Mouse (Mus musculus): ENCODE results near the gene Gm10447.
A peak's percentile ranks its signal among the peaks of the same experiment; 100 is the strongest.
"Not testable (repeated sequence)": the region's sequence is repeated elsewhere in the genome, so short reads cannot be mapped to it uniquely, and the experiment has no call there.

Gene Gm10447

DNA sequence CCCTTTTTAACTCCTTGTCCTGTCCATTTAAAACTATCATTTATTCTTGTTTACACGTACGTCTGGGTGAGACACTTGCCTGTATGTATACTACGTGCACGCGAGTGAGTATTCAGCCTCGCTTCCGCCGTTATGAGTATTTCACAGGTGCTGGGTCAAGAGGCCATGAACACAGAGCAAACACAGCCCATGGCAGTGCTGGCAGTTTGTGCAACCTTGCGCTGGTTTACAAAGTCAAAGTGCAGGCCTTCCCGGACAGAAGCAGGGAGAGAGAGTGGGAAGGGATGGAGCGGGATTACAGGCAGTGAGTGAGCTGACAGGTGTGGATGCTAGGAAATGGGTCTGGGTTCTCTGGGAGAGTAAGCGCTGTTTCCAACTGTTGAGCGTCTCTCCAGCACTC is 10.7 kb downstream of the Gm10447 start:
- DNase-seq (ENCODE audit: low spot score in 2 of 2): no peak

DNA sequence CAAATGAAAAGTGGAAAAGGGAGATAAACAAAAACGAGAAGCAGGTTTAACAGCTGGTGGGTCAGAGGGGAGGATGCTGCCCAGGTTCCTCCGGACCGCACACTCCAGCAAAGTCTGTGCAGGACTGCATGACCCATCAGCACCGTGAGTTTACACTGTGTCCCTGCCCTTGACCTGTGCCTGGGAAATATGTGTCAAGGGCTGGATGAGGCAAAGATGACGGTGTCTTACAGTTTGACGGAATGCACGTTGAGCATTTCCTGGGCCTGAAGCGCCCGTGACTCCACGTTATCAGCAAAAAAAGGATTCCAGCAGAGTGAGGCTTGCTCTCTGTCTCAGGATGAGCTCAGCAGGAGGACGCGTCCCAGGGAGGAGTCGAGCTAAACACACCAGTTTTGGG is 11.3 kb downstream of the Gm10447 start:
- DNase-seq (ENCODE audit: low spot score in 2 of 2): no peak

DNA sequence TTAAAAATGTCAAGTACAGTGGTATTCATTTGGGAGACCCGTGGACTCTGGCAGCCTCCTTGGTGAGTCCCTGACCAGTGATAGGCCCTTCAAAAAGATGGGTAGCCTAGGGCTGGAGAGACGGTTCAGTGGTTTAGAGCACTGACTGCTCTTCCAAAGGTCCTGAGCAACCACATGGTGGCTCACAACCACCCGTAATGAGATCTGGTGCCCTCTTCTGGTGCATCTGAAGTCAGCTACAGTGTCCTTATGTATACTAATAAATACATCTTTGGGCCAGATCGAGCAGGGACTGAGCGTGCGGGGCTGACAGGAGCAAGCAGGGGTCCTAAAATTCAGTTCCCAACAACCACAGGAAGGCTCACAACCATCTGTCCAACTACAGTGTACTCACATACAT is 13.0 kb downstream of the Gm10447 start:
- DNase-seq (ENCODE audit: low spot score in 2 of 2): peak in 1 of 2 experiments; percentile 32

DNA sequence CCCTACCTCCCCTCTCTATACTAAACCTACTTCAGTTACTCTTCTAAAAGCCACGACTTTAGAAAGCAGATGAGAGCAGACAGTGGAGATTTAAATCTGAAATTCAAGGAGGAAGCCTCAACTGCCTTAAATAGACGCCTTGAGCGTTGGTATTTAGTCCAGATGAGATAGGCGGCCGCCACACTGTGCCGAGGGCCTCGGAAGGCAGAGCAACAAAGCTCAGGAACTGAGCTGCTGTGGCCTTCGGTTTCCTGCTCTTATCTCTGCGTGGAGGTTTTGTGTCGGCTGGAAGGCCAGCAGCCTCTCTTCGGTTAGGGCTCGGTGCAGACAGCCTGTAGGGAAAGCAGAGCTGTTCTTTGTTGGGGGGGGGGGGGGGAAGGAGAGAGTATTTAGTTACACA is 15.0 kb downstream of the Gm10447 start:
- no peak for DNase-seq (ENCODE audit: low spot score in 2 of 2)

DNA sequence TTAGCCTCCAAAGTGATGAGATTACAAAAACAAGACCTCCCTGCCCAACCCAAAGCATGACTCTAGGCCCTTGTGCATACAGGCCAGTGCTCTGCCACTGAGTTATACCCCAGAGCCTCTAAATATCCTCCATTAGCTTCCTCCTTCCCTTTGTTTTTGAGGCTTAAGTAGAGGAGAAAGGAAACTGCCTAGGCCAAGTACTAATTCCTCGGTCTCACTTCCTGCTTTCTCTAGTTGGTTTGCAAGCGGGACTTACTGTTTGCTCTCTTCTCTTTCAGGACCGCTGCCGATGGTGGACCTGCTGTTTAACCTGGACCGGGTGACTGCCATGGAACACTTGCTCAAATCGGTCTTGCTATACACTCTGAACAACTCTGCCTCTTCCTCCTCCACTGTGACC is 20.6 kb downstream of the Gm10447 start:
- DNase-seq (ENCODE audit: low spot score in 2 of 2): no peak

DNA sequence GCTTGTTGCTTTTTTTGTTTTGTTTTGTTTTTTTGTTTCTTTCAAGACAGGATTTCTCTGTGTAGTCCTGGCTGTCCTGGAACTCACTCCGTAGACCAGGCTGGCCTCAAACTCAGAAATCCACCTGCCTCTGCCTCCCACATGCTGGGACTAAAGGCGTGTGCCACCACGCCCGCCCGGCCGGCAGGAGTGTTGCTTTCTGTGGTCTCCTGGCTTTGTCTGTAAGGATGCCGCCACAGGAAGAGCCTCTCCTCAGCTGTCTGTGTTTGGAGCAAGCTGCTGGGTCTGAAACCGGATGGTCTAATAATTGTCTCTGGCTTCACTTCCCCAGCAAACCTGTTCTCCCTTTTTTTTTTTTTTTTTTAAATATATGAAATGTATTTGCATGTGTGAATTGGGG is 21.4 kb downstream of the Gm10447 start:
- DNase-seq (ENCODE audit: low spot score in 2 of 2): no peak

DNA sequence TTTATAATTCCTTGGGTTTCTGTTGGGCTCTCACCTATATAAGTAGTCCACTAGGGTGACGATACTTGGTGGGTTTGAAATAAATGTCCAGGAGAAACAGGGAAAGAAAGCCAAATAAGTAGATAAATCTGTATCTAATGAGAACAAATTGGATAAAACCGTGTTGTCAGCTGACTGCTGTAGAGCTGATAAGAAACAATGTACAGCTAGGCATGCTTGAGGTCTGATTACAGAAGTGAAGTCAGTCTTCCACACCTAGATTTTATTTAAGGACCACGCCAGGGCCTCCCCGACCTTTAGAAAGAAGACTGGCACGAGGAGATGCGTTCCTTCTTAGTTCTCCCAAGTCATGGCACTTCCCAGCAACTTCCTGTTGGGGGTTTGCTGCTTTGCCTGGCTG is 23.9 kb downstream of the Gm10447 start:
- DNase-seq (ENCODE audit: low spot score in 2 of 2): no peak

DNA sequence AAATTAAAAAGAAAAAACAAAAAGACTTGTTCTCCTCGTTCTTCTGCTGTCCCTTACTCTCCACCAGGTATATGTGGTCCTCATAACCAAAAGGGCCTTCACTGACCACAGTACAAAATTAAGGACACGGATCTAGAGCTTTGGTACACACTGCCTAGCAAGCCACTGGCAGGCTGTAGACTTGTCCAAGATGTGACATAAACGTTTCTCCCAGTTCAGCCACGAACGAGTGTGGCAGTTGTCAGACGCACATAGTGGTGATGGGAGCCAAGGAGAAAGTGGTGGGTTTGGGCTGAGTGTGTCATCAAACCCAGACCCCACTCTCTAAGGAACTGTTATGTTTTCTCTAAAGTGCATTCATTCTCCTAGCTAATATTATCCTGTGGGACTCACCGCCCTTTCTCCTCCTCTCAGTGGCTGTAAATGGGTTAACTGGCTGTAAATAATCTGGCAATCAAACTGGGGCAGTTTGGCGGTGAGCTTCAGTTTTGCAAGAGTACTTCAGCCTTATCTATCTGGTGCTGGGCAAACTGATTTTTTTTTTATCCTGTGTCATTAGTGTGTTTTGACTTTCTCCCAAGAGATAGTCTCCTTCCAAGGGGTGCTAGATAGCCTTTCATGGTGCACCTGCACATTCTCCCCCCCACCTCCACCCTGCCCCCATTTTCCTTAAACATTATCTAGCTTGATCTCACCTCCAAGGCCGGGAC is 25.4 kb downstream of the Gm10447 start:
- no peak for DNase-seq (ENCODE audit: low spot score in 2 of 2)

DNA sequence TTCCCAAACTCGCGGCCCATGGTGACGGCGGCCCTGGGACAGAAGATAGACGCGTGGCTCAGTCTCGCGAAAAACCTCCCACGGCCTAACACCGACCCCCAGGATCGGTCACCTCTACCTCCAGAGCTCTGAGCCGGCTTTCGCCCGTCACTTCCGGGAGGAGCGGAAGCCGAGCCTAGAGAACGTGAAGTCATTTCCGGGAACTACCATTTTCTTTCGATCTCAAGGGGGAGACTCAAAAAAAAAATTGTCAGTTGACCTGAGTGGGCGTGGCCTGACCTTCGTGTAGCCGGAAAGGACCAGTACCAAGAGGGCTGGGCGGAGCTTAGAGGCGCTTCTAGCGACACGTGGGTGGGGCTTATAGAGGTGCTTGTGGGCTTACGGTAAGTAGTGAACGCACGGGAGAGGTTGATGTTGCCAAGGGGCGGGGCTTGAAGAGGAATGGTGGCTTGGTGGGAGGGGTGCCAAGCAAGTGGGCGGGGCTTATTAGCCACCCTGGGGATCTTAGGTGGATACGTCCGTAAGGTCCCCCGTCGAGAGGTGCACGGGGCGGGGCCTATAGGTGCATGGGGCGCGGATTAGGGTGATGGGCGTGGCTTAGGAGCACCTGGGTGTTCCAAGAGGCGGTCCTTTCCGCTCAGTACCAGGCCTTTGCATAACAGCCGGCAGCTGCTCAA is 26.1 kb downstream of the Gm10447 start, which contains the start of the genes Uqcrq and Gdf9:
Gene Uqcrq, minus strand, starts transcription at position 162 of the 677 bp plus-strand sequence.
Gene Gdf9, plus strand, starts transcription at position 354 of the 677 bp plus-strand sequence.
- peak; percentile 99 for DNase-seq (ENCODE audit: low spot score in 2 of 2)

DNA sequence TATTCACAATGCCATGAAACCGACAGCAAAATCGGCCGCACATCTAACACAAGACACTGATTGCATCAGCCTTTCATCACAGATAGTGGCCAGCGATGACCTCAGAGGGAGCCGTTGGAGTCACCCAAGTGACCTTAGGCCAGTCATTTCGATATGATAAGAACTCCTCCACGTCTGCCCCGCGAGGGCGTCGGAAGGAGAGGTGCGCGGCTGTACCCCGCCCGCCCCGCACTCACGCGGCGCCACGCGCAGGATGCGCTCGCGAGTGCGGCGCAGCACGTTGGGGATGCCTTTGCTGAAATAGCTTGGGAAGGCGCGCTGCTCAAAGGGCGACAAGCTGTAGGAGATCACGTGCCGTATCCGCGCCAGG is 26.6 kb downstream of the Gm10447 start:
- no peak for DNase-seq (ENCODE audit: low spot score in 2 of 2)

DNA sequence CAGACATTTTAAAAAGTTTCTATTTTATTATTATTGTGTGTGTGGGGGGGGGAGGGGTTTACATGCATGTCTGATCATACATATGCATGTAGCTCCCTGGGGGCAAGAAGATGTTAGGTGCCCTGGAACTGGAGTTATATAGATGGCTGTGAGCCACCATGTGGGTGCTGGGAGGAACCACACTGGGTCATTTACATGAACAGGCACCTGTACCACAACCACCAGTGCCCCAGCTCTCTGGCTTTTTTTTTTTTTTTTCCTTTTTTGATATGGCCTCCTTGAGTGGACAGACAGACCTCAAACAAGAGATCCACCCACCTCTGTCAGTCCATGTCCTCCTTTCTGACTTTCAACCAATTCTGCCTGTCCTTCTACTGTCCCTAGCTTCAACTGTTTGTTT is 27.7 kb downstream of the Gm10447 start:
- no peak for DNase-seq (ENCODE audit: low spot score in 2 of 2)

DNA sequence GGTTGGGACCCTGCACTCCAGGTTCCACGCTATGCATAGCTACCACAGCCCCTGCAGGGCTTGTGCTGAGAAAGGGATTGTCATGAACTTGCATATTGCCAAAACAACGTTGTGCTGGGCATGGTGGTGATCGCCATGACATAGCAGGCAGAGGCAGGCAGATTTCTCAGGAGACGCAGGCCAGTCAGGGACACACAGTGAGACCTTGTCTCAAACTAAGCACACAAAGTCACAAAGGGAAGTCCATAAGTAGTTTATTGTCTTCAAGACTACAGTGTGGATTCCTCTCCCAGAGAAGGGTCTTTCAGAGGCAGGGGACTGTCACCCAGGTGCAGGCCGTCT is 28.2 kb downstream of the Gm10447 start:
- DNase-seq (ENCODE audit: low spot score in 2 of 2): no peak

DNA sequence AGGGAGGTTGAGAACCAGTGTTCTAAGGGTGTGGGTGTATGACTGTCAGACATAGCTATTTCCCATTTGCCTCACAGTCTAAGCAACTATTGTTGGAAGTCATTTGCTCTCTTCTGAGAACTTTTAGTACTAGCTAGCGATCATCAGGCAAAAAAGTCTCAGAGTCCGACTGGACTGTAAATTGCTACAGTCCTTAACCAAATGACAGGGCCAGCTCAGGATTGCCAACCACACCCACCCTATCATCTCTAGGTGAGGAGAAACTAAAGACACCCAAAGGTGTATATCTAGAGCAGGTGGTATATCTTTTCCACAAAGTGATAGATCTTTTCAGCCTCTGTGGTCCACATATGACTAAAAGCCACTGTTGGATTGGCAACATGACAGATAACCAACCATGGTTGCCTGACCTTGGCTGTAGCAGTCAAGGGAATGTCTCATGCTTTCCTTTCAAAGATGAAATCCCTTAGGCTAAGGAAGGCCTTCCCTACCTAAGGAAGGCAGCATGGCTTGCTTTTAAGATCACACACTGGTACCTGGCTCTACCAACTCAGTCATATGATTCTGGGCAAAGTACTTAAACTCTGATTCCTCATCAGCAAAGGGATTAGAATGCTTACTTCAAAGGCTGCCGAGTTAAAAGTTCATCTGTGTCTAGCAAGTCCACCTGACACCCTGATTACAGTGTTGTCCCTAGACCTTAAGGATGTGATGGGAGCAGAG is 28.8 kb downstream of the Gm10447 start:
- DNase-seq (ENCODE audit: low spot score in 2 of 2): no peak

DNA sequence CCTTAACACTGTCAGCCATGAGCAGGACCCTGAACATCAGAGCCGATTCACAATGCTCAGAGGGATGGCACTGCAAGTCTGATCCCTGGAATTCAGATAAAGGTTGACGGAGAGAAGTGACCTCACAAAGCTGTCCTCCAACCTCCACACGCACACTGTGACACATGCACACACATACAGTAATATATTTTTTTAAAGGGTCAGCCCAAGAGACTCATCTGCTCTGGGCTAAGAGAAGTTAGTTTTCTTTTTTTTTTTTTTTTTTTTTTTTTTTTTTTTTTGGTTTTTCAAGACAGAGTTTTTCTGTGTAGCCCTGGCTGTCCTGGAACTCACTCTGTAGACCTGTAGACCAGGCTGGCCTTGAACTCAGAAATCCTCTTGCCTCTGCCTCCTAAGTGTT is 30.0 kb downstream of the Gm10447 start:
- DNase-seq (ENCODE audit: low spot score in 2 of 2): not testable (repeated sequence)

DNA sequence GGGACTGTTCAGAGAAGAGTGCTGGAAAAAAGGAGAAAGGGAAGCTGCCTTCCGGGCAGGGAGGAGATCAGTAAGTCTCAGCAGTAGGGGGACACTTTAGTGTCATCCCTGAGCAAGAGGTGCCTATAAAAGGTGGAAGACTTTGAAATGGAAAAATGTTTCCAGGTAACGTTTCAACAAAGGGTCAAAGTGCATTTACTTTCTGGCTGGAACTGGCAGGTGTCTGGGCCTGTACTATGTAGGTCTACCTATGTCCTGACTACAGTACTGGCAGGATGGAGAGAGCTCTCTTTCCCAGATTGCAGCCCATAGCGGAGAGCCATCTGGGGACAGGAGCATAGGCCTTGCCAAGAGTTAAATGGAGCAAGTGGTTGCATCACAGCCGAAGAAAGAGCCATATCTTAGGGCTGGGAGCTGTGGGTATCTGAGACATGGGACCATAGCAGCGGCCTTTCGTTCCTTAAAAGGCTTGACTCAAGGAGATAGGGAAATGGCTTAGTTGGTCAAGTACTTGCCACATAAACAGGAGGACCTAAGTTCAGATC is 31.1 kb downstream of the Gm10447 start:
- no peak for DNase-seq (ENCODE audit: low spot score in 2 of 2)

DNA sequence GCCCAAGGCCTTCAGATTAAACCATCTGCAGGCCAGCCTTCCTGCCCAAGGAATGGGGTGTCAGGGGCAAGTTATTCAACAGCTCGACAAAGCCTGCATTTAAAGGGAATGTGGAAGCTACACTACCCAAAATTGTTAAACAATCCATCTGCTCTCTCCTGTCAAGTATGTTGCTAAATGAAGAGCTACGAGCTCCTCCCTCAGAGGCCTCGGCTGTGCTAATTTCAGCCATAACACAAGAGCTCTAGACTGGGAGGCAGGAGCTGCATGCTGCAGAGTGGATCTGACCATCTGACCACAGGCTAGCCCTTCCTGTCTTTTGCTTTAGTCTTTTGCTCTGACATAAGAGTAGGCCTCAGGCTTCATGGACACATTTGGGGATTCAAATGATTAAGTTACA is 31.7 kb downstream of the Gm10447 start:
- peak in 1 of 2 experiments; percentile 46 for DNase-seq (ENCODE audit: low spot score in 2 of 2)

DNA sequence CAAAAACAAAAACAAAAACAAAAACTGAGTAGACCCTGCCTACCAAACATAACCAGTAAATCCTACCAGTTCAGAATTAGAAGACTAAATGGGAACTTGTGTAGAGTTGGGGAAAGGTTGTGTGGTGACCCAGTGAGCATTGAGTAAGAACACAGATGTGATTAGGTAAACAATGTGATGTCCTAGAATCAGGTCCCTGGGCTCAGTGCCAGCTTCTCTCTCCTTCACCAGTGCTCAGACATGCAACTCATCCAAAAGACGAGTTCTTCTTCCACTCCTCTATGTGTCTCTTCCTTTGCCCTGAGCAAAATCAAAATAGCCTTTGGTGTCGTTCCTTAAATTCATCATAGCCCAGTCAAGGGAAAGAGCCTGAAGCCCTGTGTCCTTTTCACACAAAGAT is 32.1 kb downstream of the Gm10447 start:
- DNase-seq (ENCODE audit: low spot score in 2 of 2): peak in 1 of 2 experiments; percentile 34

DNA sequence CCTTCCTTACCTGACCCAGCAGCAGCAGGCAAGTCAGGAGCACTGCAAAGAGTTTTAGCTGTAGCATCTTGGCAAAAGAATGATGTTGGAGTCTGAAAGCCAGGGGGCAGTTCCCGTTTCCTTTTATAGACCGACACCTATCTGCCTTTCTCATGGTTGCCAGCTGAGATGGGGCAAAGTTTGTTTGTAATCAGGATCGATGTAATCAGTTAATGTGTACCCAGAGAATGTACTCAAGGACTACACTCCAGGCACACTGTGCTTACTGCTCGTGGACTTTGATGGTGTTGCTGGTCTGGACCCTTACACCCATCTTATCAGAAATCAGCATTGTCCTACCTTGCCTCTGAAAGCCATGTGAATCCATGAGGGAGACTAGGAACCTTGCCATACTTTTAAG is 33.9 kb downstream of the Gm10447 start, which contains the start of gene Leap2:
Gene Leap2, minus strand, starts transcription at position 135 of the 400 bp plus-strand sequence.
- DNase-seq (ENCODE audit: low spot score in 2 of 2): no peak

DNA sequence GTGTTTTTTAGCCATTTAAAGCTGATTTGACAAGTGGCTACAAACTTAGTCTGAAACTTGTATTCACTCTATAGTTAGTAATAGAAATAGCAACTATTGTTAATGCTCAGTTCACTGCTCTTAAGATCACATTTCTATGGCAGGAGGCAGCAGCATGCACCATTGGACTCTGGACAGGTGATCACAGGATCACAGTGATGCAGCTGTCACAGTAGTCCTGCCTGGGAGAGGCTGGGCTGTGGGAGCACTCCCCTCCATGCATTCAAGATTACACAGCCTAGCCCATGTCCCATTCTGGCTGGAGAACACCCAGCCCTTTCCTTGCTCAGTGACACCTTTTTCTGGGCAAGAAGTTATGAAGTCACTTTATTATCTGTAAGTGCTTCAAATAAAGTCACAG is 38.9 kb downstream of the Gm10447 start:
- DNase-seq (ENCODE audit: low spot score in 2 of 2): no peak

DNA sequence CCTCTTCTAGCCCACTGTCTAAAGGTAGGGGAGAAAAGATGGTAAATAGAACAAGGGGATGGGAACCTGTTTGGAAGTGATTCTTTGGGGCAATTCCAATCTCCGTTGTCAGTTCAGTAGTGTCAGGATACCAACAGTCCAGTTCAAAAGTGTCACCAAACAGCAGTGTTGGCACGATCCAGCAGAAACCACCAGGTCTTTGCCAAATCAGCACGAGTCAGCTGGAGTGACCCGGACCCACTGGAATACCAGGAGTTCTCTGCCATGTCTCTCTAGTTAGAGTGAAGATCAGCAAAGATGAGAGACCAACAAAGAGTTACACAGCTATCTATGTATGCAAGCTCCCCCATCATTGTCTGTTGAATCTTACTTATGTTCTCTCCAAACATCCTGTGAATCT is 43.0 kb downstream of the Gm10447 start:
- DNase-seq (ENCODE audit: low spot score in 2 of 2): no peak

DNA sequence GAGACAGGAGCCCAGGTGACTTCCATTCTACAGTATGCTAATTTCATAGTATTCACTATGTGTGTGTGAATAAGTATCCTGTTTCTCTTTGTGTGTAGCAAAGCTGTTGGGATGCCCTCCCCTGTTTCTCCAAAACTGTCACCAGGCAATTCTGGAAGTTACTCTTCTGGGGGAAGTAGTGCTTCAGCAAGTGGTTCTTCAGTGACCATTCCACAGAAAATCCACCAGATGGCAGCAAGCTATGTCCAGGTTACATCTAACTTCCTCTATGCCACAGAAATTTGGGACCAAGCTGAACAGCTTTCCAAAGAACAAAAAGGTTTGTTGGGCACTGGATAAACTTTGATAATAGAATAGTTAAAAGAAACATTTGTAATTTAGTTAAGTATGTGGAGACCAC is 45.2 kb downstream of the Gm10447 start:
- no peak for DNase-seq (ENCODE audit: low spot score in 2 of 2)

All from frontal cortex, postnatal 36 days (tissue).